Mouse (Mus musculus): Measurements from ENCODE around the gene Gpr3. TPM values are rescaled to one million over a fixed set of nuclear protein-coding genes. Genes with fewer than 3 reads are reported as not detected.

The Gpr3 gene
- polyA plus RNA-seq, 1 experiment from 2014 or later = not detected

DNA sequence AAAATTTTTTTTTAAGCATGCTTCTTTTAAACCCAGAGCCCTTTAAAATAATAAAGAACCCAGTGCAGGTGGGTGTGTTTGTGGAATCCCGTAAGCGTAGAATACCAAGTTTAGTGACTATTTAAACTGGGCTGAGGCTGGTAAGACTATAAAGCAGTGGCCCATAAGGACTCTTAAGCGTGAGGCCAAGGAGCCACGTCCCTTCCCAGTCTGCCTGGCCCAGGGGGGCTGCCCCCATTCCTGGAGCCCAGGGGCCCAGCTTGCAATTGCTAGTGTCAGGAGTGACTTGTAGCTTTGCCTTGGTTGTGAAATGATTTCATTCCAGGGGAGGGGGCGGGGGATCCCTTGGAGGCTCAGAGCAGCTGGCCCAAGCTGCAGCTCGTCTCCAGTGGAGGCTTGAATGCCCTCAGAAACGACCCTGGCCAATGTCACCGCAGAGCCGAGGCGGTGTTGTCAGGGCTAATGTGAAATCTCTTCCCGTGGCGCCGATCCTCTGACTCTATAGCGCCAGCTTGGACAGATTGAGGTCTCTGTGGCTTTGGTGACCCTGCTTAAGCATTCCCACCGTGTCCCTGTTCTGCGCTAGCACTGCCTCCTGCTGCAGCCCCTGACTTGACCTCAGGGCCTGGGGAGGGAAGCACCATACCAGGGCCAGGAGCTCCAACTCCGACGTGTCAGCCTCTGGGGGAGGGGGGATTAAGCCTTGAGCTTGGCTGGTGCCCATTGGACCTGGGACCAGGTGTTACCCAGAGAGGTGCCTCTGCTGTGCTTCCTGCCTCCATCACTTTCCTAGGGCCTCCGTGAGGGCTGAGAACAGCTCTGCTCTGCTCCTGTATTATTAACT is 13.8 kb downstream of the Gpr3 start:
- ATAC-seq (peak; percentile 36), DNase-seq (ENCODE audit: low spot score) (peak; percentile 78)
- no peak overlapping the region for H3K9ac ChIP-seq (replicated peaks; ENCODE audit: low read depth)
- peak overlapping the region; percentile 57 for H3K27ac ChIP-seq (ENCODE audit: low read length)
- no peaks in the 10 kb centered on the region for H3K9me3 ChIP-seq (ENCODE audit: low read length)
- H3K4me2 ChIP-seq (replicated peaks; ENCODE audit: low read depth, low read length) = 0 out of 2 replicates have a peak overlapping the region, but pooled peaks have one; percentile 8
- no peaks in the 10 kb centered on the region for H3K27me3 ChIP-seq (replicated peaks; ENCODE audit: insufficient read depth, low read length)
- H3K36me3 ChIP-seq (ENCODE audit: insufficient read depth, low read length) = peaks cover 28% of the 10 kb centered on the region
- peak; percentile 26 for TF ChIP-seq CTCF (IDR thresholded peaks at IDR 0.05)
- no peak for TF ChIP-seq EP300 (IDR thresholded peaks at IDR 0.05)
- H3K4me1 ChIP-seq (ENCODE audit: insufficient read depth, low read depth, low read length) = peaks cover 16% of the 10 kb centered on the region
- no peak overlapping the region for H3K4me3 ChIP-seq (ENCODE audit: low read depth, low read length)
- WGBS = 32% methylated on average over 19 of the region's 19 CpGs

DNA sequence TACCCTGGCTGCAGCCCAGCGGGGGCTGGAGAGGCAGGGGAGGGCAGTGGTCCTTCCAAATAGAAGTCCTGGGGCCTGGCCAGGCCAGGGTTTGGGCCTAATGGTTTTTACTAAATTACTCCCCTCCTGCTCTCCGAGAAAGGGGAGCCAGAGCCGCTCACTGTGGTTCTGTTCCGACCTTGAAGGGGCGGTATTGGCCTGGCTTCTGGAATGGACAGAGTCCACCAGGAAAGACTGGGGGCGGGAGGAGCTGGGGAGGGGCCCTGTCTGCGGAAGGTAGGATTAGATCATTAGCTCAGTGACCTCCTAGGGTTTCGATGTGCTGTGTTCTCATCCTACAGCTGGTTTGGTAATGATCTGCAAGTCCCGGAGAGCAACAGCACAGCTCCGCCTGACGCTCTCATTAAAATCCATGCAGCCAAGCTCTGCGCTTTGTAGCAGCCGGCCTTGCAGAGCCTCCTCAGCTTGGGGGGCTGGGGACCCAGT is 14.5 kb downstream of the Gpr3 start:
- no peak overlapping the region for H3K4me2 ChIP-seq (replicated peaks; ENCODE audit: low read depth, low read length)
- ATAC-seq = no peak
- H3K36me3 ChIP-seq (ENCODE audit: insufficient read depth, low read length) = peaks cover 31% of the 10 kb centered on the region
- H3K4me1 ChIP-seq (ENCODE audit: insufficient read depth, low read depth, low read length) = peaks cover 16% of the 10 kb centered on the region
- DNase-seq (ENCODE audit: low spot score) = peak; percentile 62
- H3K27me3 ChIP-seq (replicated peaks; ENCODE audit: insufficient read depth, low read length) = no peaks in the 10 kb centered on the region
- no peak overlapping the region for H3K9ac ChIP-seq (replicated peaks; ENCODE audit: low read depth)
- 47% methylated on average over 13 of the region's 13 CpGs for WGBS
- H3K4me3 ChIP-seq (ENCODE audit: low read depth, low read length) = no peak overlapping the region
- TF ChIP-seq EP300 (IDR thresholded peaks at IDR 0.05) (no peak), CTCF (IDR thresholded peaks at IDR 0.05) (no peak)
- no peaks in the 10 kb centered on the region for H3K9me3 ChIP-seq (ENCODE audit: low read length)
- peak overlapping the region; percentile 62; the same call in 1 of the 2 replicates for H3K27ac ChIP-seq (ENCODE audit: low read length)

DNA sequence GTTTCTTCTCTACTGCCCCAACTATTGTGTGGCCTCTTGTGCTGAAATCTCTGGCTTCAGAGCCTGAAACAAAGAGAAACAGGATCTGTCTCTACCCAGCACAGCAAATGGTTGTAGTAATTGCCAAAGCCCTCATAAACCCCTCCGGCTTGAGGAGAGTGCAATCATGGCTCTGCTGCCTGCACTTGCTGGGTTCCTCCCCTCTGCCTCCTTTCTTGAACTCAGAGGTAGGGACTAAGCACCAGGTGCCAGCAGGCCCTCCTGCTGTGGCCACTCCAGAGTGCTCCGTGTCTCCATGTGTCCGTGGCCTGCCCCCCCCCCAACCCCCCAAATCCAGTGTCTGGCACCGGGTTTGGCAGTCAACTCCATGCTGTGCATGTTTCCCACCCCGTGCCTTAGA is 15.0 kb downstream of the Gpr3 start:
- 38% methylated on average over 5 of the region's 5 CpGs for WGBS
- no peak overlapping the region for H3K9ac ChIP-seq (replicated peaks; ENCODE audit: low read depth)

DNA sequence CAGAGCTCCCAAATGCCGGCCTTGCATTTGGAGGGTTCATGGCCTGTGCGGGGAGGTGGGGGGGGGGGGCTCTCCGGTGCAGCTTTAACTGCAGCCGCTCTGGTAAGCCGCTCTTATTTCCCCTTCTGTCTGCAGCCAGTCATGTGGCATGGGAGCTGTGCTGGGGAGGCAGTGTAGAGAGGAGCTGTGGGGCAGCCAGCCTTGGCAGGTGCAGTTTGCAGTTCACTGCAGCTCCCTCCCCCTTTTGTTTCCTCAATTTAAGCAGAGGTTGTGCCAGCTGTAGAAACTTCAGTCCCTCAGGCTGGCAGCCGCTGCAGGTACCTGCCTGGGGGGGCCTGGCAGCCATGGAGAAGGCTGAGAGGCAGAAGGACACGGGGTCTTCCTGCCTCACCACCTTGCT is 15.5 kb downstream of the Gpr3 start:
- H3K9me3 ChIP-seq (ENCODE audit: low read length) = no peaks in the 10 kb centered on the region
- no peak overlapping the region for H3K4me3 ChIP-seq (ENCODE audit: low read depth, low read length)
- H3K4me2 ChIP-seq (replicated peaks; ENCODE audit: low read depth, low read length) = no peak overlapping the region
- 69% methylated on average over 7 of the region's 7 CpGs for WGBS
- no peaks in the 10 kb centered on the region for H3K27me3 ChIP-seq (replicated peaks; ENCODE audit: insufficient read depth, low read length)
- TF ChIP-seq CTCF (IDR thresholded peaks at IDR 0.05) (no peak), EP300 (IDR thresholded peaks at IDR 0.05) (no peak)
- H3K27ac ChIP-seq (ENCODE audit: low read length) = 0 out of 2 replicates have a peak overlapping the region, but pooled peaks have one; percentile 1
- ATAC-seq (no peak), DNase-seq (ENCODE audit: low spot score) (no peak)
- H3K9ac ChIP-seq (replicated peaks; ENCODE audit: low read depth) = no peak overlapping the region
- H3K36me3 ChIP-seq (ENCODE audit: insufficient read depth, low read length) = peaks cover 41% of the 10 kb centered on the region
- peaks cover 16% of the 10 kb centered on the region for H3K4me1 ChIP-seq (ENCODE audit: insufficient read depth, low read depth, low read length)

More for the DNA sequence above, 15.0 kb downstream of the Gpr3 start:
- H3K27me3 ChIP-seq (replicated peaks; ENCODE audit: insufficient read depth, low read length) = no peaks in the 10 kb centered on the region
- ATAC-seq = no peak
- DNase-seq (ENCODE audit: low spot score) = no peak
- peak overlapping the region; percentile 62; the same call in 1 of the 2 replicates for H3K27ac ChIP-seq (ENCODE audit: low read length)
- no peak for TF ChIP-seq EP300 (IDR thresholded peaks at IDR 0.05)
- H3K4me1 ChIP-seq (ENCODE audit: insufficient read depth, low read depth, low read length) = peaks cover 16% of the 10 kb centered on the region
- no peak overlapping the region for H3K4me3 ChIP-seq (ENCODE audit: low read depth, low read length)
- no peak overlapping the region for H3K4me2 ChIP-seq (replicated peaks; ENCODE audit: low read depth, low read length)
- H3K36me3 ChIP-seq (ENCODE audit: insufficient read depth, low read length) = peaks cover 36% of the 10 kb centered on the region
- no peaks in the 10 kb centered on the region for H3K9me3 ChIP-seq (ENCODE audit: low read length)

DNA sequence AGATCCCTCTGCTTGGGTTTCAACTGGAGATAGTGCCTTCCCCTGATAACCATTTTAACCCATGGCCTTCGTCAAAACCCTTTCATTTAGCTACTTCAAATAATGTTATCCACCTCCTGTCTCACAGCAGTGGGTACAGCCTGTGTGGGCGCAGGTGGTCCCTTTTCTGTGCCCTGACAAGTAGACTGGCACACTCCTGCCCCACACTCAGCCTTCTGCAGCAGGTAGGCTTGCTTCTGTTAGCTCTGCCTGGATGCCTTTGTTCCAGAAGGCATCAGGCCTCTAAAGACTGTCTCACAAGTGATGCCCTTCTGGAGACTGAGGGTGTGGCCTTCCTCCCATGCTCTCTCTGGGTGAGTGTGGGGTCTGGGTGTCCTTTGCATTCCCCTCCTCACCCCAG is 16.2 kb downstream of the Gpr3 start:
- DNase-seq (ENCODE audit: low spot score) (no peak), ATAC-seq (no peak)
- no peaks in the 10 kb centered on the region for H3K9me3 ChIP-seq (ENCODE audit: low read length)
- H3K4me3 ChIP-seq (ENCODE audit: low read depth, low read length) = no peak overlapping the region
- no peak overlapping the region for H3K27ac ChIP-seq (ENCODE audit: low read length)
- TF ChIP-seq EP300 (IDR thresholded peaks at IDR 0.05) = no peak
- TF ChIP-seq CTCF (IDR thresholded peaks at IDR 0.05) = no peak
- no peak overlapping the region for H3K9ac ChIP-seq (replicated peaks; ENCODE audit: low read depth)
- 90% methylated on average over 2 of the region's 2 CpGs for WGBS
- no peak overlapping the region for H3K4me2 ChIP-seq (replicated peaks; ENCODE audit: low read depth, low read length)
- H3K4me1 ChIP-seq (ENCODE audit: insufficient read depth, low read depth, low read length) = peaks cover 13% of the 10 kb centered on the region
- peaks cover 48% of the 10 kb centered on the region for H3K36me3 ChIP-seq (ENCODE audit: insufficient read depth, low read length)
- H3K27me3 ChIP-seq (replicated peaks; ENCODE audit: insufficient read depth, low read length) = no peaks in the 10 kb centered on the region

DNA sequence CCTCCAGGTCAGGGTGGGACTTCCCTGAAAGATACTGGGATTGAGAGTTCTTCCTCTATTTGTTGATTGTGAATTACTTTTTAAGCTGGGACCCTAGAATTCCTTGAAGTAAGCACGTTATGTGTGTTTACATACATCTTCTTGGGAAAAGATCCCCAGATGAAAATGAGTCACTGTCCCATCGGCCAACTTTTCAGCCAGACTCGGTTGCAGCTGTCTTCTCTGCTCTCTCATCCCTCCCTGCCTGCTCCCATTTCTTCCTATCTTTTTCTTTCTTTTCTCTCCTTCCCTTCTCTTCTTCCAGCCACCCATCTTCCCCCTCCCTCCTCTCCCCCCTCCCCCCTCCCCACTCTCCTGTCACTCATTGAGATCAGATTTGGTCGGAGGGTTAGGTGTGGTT is 17.3 kb downstream of the Gpr3 start:
- no peaks in the 10 kb centered on the region for H3K9me3 ChIP-seq (ENCODE audit: low read length)
- DNase-seq (ENCODE audit: low spot score) (no peak), ATAC-seq (no peak)
- H3K27ac ChIP-seq (ENCODE audit: low read length) = no peak overlapping the region
- H3K4me2 ChIP-seq (replicated peaks; ENCODE audit: low read depth, low read length) = no peak overlapping the region
- 63% methylated on average over 4 of the region's 4 CpGs for WGBS
- no peak for TF ChIP-seq CTCF (IDR thresholded peaks at IDR 0.05)
- no peak for TF ChIP-seq EP300 (IDR thresholded peaks at IDR 0.05)
- H3K9ac ChIP-seq (replicated peaks; ENCODE audit: low read depth) = no peak overlapping the region
- H3K4me3 ChIP-seq (ENCODE audit: low read depth, low read length) = no peak overlapping the region
- peaks cover 1% of the 10 kb centered on the region for H3K4me1 ChIP-seq (ENCODE audit: insufficient read depth, low read depth, low read length)
- H3K27me3 ChIP-seq (replicated peaks; ENCODE audit: insufficient read depth, low read length) = no peaks in the 10 kb centered on the region
- peaks cover 53% of the 10 kb centered on the region for H3K36me3 ChIP-seq (ENCODE audit: insufficient read depth, low read length)
